Mouse (Mus musculus): ENCODE data around the gene Mettl26.

Mettl26 gene

GRCm38 (mm10) chr17:25837533-25837932, 37.3 kb upstream of the Mettl26 start:
- in situ Hi-C loops (cut with MseI, MboI): no loop called here

- in situ Hi-C loops (cut with MseI, MboI): no loop called here
Measured at GRCm38 (mm10) chr17:25838904-25839303, 36.0 kb upstream of the Mettl26 start.

DNA sequence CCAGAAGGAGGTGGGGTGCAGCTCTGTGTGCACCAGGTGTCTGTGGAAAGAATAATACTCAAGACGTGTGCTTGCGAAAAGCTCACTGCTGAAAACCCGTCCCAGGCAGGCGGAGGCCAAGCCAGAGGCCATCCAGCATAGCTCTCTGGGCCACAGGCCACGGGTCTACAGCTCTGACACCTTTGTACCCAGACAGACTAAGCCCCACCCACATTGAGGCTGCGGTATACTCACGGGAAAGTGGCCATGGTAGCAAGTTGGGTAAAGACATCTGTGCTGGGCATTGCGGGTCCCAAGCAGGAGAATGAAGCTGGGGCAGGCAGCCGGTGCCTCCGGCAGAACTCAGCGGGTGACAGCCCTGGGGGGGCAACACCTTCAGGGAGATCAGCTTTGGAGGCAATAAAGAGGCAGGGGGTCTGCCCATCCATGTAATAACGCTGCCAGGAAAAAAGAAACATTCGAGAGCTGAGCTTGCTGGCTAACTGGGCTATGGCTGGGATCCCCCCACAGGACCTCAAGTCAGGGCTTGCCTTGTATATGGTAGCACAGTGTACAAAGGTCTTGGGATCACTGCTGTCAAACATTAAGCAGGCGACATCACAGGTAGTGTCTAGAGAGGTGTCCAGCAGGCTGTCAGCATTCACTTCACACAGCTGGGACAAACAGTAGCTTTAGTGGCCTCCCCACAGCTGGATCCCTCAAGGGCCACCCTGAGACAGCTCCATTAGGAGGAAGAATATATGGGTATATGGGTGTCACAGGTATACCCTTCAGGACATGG, 35.2 kb upstream of the Mettl26 start:
- in situ Hi-C loops (cut with MseI, MboI): no loop called here

DNA sequence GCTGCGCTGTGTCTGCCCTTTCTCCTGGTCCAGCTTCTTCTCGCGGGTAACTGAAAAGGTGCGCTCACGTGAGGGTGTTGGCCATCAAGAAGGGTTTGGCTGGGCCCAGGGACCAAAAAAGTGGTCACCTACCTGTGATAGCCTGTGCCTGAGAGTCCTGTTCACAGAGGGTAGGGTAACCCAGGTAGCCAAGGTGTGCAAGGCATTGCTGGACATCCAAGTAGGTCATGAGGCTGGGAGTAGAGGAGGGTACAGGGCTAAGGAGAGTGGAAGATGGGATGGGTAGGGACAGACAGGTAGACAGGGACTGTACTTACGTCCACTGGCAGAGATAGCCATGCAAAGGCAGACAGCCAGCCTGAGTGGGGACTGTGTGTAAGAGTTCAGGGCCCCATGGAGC, 34.4 kb upstream of the Mettl26 start:
- in situ Hi-C loops (cut with MseI, MboI): no loop called here

DNA sequence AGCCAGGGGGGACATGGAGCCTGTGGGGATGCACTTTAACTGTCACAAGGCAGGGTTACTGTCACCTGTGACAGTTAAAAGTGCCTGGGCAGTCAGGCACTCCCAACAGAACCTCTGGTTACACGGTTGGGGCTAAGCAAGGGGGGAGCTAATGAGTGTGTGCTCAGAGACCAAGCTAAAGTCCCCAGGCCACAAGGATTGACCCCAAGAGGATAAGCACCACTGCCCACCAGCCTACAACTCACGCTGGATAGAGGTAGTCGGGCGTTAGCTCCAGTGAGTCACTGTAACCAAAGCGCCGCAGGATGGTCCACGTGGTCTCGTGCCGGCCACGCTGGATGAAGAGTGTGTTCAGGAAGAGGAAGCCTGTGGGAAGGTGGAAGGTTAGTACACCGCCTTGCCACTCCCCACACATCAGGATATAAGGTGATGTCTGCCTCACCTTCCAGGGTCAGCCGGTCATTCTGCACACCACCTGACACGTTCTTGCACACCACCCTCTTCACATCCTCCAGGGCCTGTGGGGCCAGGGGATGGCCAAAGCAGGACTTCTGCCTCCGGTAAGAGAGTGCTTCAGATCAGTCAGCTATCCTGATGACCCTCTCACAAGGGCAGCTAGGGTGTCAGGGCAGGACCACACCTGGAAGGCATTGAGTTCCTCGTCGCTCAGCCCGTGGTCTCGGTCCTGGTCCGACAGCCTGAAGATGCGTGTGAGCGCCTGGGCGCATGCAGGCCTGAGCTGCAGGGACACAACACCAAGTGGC, 33.6 kb upstream of the Mettl26 start, which contains the start of gene Gm20683:
Gene Gm20683 (minus strand): TSS at position 647 of the 764 bp plus-strand sequence.
- in situ Hi-C loops (cut with MseI, MboI): no loop called here

- in situ Hi-C loops (cut with MseI, MboI): no loop called here
Measured at GRCm38 (mm10) chr17:25842509-25842908, 32.4 kb upstream of the Mettl26 start.

DNA sequence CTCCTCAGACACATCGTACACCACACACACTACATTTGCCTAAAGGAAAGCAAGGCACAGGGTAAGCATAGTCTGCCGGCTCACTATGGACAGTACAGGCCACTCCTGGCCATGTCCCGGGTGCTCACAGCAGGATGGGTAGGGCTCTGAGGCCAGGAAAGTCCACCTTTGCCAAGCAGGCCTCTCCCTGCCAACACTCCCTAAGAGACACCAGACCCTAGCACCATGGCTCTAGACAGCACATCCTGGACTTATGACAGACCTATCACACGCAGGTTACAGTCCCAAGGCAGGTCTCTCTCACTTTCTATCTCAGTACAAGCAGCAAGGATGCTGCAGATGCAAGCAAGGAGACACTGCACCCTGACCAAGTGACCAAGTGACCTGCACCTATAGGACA, 31.8 kb upstream of the Mettl26 start:
- in situ Hi-C loops (cut with MseI, MboI): no loop called here

GRCm38 (mm10) chr17:25843636-25844395, 31.1 kb upstream of the Mettl26 start:
- in situ Hi-C loops (cut with MseI, MboI): no loop called here

DNA sequence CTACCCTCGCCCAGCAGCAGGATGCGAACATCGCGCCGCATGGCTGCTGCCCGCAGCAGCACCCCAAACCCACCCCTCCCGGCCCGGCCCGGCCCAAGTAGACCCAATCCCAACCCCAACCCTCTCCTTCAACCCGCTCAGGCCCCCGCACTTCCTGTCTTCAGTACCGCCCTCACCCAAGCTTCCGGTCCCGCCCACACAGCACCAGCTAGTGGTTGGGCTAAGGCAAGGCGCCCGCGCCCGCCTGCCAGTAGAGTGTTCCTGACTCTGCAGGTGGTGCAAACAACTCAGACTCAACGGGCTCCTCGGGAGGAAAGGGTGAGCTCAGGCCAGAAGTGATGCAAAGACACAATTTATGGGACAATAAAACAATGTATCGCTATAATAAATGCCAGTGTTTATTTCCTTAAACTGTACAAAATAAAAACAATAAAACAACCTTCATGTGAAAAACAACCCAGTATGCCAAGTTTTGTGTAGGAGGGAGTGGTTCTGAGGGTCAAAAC, 30.4 kb upstream of the Mettl26 start, which contains the start of gene Rhot2:
Gene Rhot2 (minus strand): TSS at position 456 of the 506 bp plus-strand sequence.
- in situ Hi-C loops (cut with MseI, MboI): no loop called here

- in situ Hi-C loops (cut with MseI, MboI): no loop called here
Measured at GRCm38 (mm10) chr17:25860229-25860628, 14.6 kb upstream of the Mettl26 start.

GRCm38 (mm10) chr17:25860832-25861703, 13.8 kb upstream of the Mettl26 start, which contains the start of gene Wdr90:
Gene Wdr90, minus strand, starts transcription at chr17:25861501.
- in situ Hi-C loops (cut with MseI, MboI): no loop called here

DNA sequence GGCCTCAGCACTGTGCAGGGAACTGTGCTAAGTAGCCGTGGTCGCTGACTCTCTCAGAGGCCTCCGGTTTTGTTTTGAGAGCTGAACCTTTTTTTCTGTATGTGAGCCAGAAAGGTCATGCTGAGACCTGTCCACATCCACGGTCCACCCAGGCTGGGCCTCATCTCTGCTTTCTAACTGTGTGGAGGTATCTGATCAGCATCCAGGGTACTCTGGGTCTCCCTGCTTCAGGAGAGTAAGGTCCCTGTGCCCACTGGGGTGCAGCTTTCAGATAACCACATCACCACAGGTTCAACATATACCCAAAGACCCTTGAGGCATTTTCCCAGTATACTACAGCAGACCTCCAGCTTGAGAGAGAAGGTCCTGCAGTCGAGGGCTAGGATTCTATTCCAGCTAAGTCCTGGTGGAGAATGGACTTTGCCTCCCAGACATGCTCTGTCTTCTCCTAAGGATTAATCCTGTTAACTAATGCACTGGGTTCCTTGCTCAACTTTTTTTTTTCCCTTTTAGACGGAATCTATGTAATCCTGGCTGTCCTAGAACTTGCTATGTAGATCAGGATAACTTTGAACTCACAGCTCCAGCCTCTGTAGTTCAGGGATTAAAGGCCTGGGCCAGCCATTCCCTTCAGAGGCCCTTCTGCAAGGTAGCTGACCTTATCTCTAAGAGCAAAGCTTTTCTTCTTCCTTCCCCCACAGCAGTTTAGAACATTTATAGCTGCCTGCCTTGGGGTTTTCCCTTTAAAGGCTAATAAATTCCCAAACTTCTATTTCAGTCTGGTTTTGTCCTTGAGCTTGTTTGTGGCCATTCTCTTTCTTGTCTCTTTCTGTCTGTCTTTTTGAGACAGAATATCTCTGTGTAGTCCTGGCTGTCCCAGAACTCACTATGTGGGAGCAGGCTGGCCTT, 12.9 kb upstream of the Mettl26 start:
- in situ Hi-C loops (cut with MseI, MboI): no loop called here

DNA sequence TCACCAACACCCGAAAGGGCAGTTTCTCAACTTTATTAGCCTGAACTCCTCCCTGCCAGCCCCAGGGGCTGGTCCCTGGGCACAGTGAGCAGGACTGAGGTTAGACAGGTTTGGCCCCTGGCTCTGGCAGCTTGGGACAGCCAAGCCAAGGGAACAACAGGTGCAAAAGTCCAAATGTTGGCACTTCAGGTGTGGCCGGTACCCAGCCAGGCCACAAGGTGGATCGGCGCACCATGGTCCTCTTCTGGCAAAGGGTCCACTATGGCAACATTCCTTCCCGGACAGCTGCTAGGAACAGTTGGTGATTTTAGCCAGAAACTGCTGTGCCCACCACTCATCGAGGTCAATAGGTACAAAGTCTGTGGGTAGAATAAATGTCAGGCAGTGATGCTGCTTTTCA, 11.2 kb upstream of the Mettl26 start:
- in situ Hi-C loops (cut with MseI, MboI): no loop called here

- in situ Hi-C loops (cut with MseI, MboI): no loop called here
Measured at GRCm38 (mm10) chr17:25864311-25864710, 10.6 kb upstream of the Mettl26 start.

DNA sequence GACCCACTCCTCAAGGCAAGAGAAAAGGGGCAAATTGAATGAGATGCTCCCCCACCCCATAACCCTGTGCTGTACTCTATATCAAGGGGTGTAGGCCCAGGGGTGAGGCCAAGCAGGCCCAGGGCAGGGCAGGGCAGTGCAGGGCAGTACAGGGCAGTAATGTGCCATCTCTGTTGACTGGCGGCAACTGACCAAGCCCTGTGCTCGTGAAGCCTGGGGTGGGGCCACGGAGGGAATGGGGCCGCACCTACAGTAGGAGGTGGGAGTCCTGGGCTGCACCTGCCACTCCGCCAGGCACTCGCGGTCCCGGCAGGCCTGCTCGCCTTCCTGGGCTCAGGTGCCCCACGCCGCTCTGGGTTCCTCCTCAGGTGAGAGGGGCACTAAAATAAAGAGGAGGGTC, 9.6 kb upstream of the Mettl26 start:
- in situ Hi-C loops (cut with MseI, MboI): no loop called here

DNA sequence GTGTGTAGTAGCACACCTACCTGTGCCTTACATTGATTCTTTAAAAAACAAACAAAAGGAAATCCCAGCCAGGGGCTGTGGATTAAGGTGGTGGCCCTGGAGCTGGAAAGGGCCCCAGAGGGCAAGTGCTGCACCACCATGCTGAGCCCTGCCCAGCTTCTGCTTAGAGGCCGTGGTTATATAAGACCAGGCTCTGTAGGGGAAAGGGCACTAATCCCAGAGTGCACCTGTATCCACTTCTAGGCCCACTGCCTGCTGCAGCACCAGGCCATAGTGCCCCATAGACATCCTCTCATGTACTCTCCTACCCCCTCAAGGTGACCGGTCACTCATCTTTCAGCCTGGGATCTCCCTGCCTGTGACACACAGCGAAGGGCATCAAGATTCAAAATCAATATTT, 8.7 kb upstream of the Mettl26 start:
- in situ Hi-C loops (cut with MseI, MboI): no loop called here

- in situ Hi-C loops (cut with MseI, MboI): no loop called here
Measured at GRCm38 (mm10) chr17:25867509-25867835, 7.4 kb upstream of the Mettl26 start.

- in situ Hi-C loops (cut with MseI, MboI): no loop called here
Measured at GRCm38 (mm10) chr17:25867836-25868600, 6.9 kb upstream of the Mettl26 start.

DNA sequence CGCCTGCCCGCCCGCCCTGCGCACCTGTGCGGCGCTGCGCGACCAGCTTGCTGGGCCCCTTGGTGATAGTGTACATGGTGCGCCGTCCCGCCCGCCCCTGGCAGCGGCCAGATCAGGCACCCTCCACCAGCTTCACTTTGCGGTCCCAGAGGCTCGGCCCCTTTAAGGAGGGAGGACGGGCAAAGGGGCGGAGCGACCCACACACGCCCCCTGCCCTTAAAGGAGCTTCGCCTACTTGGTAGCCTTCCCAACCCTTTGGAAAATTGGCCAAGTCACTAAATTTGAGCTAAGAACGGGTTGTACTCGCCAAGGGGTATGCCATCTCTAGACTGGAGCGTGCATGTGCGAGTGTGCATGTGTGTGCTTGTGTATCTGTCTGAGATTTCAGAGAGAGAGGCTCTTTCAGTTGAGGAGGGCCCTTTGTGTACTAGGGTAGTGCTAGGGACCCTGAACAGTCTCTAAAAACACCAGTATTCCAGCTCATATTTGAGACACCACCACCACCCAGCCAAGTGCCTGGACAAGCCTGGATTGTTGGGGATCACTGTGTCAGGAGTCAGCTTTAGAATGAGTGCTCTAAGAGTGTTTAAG, 6.2 kb upstream of the Mettl26 start, which contains the start of gene Mcrip2:
Gene Mcrip2 (minus strand): TSS at position 164 of the 591 bp plus-strand sequence.
- in situ Hi-C loops (cut with MseI, MboI): no loop called here
